Mouse (Mus musculus) cortical plate, adult 2 months (tissue): ENCODE results near the gene P2ry12. TPM values are rescaled to one million over a fixed set of nuclear protein-coding genes. Genes with fewer than 3 reads are reported as not detected.

Experiments used
- H3K27ac ChIP-seq: fragments of 200-500 bp; 2 replicates; pipeline ENCODE4 v1.5.1; 2012; ENCODE audit warnings: low read length, control low read depth, inconsistent platforms; ENCODE audit not compliant: insufficient read depth
- H3K4me1 ChIP-seq: fragments of 200-500 bp; 2 replicates; pipeline ENCODE4 v1.6.1; 2011; ENCODE audit warnings: low read length; ENCODE audit not compliant: control insufficient read depth, insufficient read depth
- H3K4me3 ChIP-seq: fragments of 200-500 bp; 2 replicates; pipeline ENCODE4 v1.5.1; 2011; ENCODE audit warnings: mild to moderate bottlenecking, low read length, control low read depth; ENCODE audit not compliant: insufficient read depth
- CTCF ChIP-seq: fragments of 200-500 bp; IDR thresholded peaks from 2 replicates; pipeline ENCODE4 v1.5.1; 2011; ENCODE audit warnings: mild to moderate bottlenecking, control low read depth, low read length; ENCODE audit not compliant: insufficient read depth; ENCODE audit errors: extremely low read depth
- POLR2A ChIP-seq: fragments of 200-500 bp; IDR thresholded peaks from 2 replicates; pipeline ENCODE4 v1.6.1; 2011; ENCODE audit warnings: mild to moderate bottlenecking, low read length, control low read depth; ENCODE audit not compliant: insufficient read depth; ENCODE audit errors: extremely low read depth
- polyA plus RNA-seq: library from polyadenylated mRNA; depleted of rRNA; stranded (reverse); fragments of >200 nt; gene quantifications from 2 replicates; pipeline ENCODE4 v1.2.3, GENCODE M21; 2012

The P2ry12 gene
- polyA plus RNA-seq, 1 experiment = 91.0 TPM

DNA sequence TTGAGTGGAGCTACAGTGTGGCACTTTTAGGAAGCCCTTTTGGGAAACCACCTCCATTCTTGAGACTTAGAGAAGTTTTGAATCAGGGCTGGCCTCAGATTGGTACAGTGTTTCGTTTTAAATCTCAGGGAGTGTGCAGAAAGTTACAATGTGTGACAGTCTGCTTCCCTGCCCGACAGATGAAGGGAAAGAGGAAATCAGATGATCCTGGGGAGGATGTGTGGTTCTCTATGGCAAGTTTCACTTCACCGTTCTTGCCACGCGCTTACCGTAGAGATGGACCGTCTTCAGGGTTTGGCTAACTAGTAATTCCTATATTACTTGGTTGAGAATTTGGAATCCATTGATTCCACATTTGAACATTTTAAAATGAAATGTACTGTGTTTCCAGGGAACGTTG is 50.9 kb downstream of the P2ry12 start:
- Histone ChIP-seq H3K27ac (no peak overlapping the region), H3K4me3 (no peak overlapping the region), H3K4me1 (no peaks in the 10 kb centered on the region)

DNA sequence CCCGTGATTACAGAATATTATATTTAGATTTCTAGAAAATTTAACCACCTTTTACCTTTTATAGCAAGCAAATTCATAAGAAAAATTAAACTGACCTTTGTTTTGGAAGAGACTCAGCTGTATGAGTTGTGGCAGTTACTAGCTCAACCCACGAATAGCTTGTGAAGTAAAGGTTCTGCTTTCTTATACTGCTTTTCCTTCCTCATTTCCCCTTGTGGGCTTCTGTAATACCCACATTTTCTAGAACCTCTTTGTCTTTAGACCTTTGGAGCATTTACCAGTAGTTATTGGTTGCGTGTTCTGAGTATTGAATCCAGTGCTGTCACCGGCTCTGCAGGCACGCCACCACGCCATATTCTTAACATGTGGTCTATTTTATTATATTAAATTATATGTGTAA is 51.9 kb downstream of the P2ry12 start, which contains the start of gene P2ry13:
Gene P2ry13 (minus strand): TSS at position 156 of the 400 bp plus-strand sequence.
- TF ChIP-seq POLR2A (no peak), CTCF (no peak)
- peak within 1 kb of the TSS; percentile 47; the same call in 1 of the 2 replicates for H3K27ac ChIP-seq
- H3K4me3 ChIP-seq = no peak within 1 kb of the TSS
- H3K4me1 ChIP-seq = no peaks in the 10 kb centered on the region

More for the DNA sequence above, 50.9 kb downstream of the P2ry12 start:
- TF ChIP-seq CTCF (no peak), POLR2A (no peak)

DNA sequence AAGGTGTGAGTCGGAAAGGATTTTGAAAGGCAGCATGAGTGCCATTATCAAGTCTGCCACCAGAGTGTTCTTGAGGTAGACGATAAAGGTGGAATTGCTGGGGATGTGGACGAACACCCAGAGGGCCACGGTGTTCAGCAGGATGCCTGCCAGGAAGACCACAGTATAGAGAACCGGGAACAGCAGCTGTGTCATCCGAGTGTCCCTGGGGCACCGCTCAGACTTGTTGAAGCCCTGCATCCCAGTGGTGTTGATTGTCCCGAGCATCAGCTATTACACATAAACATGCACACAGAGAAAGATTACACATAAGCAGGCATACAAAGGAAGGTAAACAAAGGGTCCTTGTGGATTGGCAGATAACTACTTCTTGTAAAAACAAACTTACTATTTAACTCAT is 52.6 kb downstream of the P2ry12 start:
- Histone ChIP-seq H3K4me3 (no peak overlapping the region), H3K4me1 (no peaks in the 10 kb centered on the region; the same call in 1 of the 2 replicates), H3K27ac (no peak overlapping the region)
- TF ChIP-seq CTCF (no peak), POLR2A (no peak)

DNA sequence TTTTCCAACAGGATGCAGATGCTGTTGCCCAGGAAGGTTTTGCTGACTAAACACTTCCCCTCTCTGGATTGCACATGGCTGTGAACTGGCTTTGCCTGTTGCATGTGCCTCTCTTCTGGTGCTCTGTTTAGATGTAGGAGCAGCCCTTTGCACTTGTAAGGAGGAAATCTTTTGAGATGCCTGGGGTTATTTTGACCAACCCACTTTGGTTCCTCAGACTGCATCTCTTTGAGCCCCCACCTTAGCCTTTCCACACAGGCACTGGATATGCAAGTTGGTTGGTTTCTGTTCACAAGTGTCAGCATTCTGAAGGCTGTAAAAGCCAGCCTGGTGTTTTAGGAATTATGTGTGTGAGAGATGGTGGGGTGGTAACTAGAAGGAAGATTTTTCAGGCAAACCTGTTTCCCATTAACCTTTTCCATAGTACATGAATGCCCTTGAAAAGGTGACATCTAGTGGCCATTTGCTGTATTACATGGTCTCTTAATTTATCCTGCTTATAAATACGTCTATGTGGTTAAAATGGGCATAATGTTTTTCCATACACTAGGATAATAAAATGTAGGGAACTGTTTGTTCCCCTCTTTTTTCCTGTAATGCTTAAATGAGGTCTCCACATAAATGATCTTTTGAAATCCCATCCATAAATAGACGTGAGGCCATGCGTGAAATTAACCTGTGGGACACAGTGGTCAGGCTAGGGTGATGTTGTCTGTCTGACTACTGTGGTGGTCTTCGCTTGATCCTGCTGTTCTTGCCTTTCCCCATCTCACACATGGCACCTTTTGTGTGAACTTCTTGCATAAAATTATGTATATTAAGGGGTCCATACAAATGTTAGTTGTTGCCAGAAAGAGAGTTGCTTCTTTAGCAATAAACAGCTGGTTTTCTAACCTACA is 53.8 kb downstream of the P2ry12 start:
- no peaks in the 10 kb centered on the region; the same call in 1 of the 2 replicates for H3K4me1 ChIP-seq
- H3K27ac ChIP-seq = no peak overlapping the region
- H3K4me3 ChIP-seq = no peak overlapping the region
- TF ChIP-seq CTCF = peak; percentile 26; the same call in 1 of the 2 replicates
- TF ChIP-seq POLR2A = no peak

DNA sequence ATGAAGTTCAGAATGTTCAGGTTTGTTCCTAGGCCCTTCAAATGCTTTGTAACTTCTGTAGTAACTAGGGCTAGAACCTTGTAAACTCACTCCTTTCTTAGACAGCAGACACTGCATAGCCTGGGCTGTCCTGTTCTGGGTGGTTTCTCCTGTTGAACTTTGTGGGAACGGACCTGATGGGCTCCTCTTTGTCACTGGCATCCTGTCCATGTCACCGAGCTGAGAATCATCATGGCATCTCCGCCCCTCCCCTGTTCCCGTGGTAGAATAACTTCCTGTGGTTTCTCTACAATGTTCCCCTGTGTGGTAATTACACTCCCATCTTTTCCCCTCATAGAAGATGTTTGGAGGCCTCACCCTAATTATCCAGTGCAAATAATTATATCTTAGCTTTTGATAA is 56.7 kb downstream of the P2ry12 start:
- Histone ChIP-seq H3K4me3 (no peak overlapping the region), H3K4me1 (peaks cover 1% of the 10 kb centered on the region; the same call in 1 of the 2 replicates), H3K27ac (no peak overlapping the region)
- TF ChIP-seq POLR2A (no peak), CTCF (no peak)

DNA sequence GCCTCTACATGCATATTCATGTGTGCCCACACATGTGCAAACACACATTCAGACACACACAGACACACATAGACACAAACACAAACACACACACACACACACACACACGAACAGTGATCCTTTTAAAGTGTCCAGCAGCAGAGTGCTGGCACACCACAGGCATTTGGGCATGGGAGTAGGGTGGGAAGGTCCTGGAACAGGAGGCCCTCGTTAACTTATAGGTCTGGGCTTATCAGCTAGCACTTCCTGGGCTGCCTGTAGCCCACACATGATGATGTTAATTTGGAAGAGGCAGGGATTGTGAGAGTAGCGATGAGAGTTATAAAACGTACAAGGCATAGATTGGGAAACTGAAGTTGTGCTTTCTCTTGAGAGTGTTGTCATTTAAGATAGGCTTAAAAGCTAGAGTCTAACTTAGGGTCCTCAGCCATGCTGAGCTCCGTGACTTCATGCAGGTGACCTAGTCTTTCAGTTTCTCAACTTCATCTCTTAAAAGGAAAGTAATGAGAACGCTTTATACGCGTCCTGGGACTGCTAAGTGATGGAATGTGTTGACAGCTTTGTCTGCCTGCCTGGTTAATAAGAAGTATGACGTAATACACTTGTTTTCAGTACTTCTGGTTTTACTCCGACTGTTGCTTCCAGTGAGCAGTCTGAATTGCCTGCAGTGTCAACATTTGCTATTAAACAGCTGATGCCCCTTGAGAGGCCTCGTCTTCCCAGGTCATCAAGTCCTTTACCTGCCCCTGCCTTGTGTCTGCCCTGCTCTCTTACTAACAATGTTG is 57.8 kb downstream of the P2ry12 start:
- Histone ChIP-seq H3K4me3 (no peak overlapping the region), H3K4me1 (peaks cover 1% of the 10 kb centered on the region; the same call in 1 of the 2 replicates), H3K27ac (0 out of 2 replicates have a peak overlapping the region, but pooled peaks have one; percentile 1)
- no peak for TF ChIP-seq POLR2A

DNA sequence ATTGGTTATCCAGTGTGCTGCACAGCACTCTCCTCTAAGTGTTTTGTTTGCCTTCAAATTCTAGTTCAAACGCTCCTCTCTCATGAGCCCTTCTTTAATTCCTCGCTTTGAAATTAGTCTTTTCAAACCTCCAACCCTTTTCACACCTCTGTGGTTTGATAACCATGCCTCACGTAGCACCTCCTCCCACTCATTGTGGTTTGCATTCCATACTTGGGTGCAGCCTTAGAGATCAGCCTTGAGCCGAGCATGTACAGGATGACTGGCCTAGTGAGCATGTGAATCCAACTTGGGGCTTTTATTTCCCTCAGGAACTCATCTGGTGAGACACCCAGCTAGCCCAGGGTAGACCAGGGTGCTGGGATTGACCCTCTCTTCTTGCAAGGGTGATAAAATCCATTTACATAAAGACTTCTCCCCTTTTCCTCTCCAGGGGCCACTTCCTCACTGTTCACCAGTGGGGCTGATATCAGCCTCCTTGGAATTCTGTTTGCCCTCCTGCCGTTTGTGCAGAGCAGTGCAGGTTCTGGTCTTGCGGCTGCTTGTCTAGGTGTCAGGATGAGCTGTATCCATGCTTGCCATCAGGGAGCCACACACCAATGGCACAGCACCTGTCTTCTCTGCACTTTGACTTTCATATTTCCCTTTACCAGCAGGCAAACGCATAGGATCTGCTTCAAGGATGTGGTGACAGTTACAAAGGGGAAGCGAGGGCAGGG is 58.7 kb downstream of the P2ry12 start:
- Histone ChIP-seq H3K27ac (no peak overlapping the region), H3K4me3 (no peak overlapping the region), H3K4me1 (peaks cover 1% of the 10 kb centered on the region; the same call in 1 of the 2 replicates)
- TF ChIP-seq CTCF = no peak
- no peak for TF ChIP-seq POLR2A

DNA sequence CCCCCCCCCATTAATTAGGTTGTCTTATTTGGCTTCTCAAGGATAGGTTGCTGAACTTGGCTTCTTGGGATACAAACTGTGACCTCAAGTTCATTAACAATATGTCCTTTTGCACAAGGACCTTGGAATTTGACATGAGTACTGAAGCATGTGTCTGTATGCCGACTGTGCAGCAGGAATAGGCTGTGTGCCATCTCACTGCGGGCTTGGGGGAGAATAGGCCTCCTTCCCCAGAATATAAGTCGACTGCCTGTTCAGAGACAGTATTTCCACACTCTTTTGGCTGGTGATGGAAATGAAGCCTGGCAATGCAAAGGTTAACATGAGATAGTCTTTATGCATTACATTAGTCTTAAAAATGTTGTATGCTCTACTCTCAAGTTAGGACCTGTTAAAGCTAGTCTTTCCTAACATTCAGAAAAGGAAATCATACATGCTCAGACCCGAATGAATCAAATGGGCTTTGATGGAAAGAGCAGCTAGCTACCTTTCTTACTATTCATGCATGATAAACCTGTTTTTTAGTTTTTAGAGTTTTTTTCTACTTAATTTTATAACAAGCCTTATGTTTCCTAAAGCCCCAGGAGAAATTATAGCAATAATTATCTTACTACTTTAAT is 65.2 kb downstream of the P2ry12 start:
- no peak overlapping the region for H3K27ac ChIP-seq
- no peak overlapping the region for H3K4me3 ChIP-seq
- TF ChIP-seq CTCF (no peak), POLR2A (no peak)
- no peaks in the 10 kb centered on the region for H3K4me1 ChIP-seq

GRCm38 (mm10) chr3:59194938-59195337 is 67.7 kb downstream of the P2ry12 start, which contains the start of gene Gpr87:
TSS of gene Gpr87 (minus strand) at chr3:59195104.
- H3K4me3 ChIP-seq = no peak within 1 kb of the TSS
- peaks cover 1% of the 10 kb centered on the region; the same call in 1 of the 2 replicates for H3K4me1 ChIP-seq
- H3K27ac ChIP-seq = no peak within 1 kb of the TSS
- TF ChIP-seq POLR2A = no peak
- no peak for TF ChIP-seq CTCF
